Mouse (Mus musculus): ENCODE measurements at regions not wholly inside any gene's neighbourhood (a gene's known extent, or its start where the extent isn't known, plus 50 kb on each side); places are given as distances from the start of the nearest gene placed in this dataset.

- DNase-seq (ENCODE audit: low spot score in 2 of 2): no peak
These were observed 200.2 kb downstream of the Adra2a start for GRCm38 (mm10) chr19:54244176-54244575.

GRCm38 (mm10) chr19:54248256-54248936 is 204.4 kb downstream of the Adra2a start:
- no peak for DNase-seq (ENCODE audit: low spot score in 2 of 2)

- DNase-seq (ENCODE audit: low spot score in 2 of 2): no peak
These were observed 208.3 kb downstream of the Adra2a start for GRCm38 (mm10) chr19:54252145-54252664.

DNA sequence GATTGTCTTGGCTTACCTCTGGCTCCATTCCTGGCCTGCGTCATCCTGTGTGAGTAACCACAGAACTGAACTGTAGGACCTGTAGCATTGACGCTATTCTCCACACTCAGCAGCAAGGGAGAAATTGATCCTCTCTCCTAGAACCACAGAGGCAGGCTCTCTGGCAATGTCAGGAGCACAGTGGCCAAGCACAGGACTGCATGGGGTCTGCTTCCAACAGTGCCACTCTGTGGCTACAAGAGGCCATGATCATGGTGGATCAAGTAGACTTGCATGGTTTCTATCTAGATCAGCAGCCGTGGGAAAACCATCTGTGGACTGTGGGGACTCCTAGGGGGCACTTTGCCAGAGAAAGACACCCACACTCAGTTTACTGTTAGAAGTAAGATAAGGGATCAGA is 213.9 kb downstream of the Adra2a start:
- no peak for DNase-seq (ENCODE audit: low spot score in 2 of 2)

DNA sequence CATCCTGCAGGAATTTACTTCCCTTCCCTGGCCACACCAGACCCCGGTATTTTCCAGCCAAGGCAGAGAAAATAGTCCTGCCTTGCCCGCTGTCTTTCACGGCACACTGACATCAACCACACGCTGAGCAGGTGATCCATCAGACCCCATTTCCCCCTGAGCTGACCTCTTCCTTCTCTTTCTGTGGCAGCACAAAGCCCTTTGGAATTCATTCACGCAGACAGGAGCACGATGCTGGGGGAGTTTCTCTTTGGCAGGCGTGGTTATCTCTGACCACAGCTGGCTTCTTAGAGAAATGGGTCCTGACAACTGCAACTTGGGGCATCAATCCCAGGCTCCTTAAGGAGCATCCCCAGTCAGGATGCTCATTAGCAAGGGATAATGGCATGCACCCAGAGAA is 215.2 kb downstream of the Adra2a start:
- no peak for DNase-seq (ENCODE audit: low spot score in 2 of 2)

DNA sequence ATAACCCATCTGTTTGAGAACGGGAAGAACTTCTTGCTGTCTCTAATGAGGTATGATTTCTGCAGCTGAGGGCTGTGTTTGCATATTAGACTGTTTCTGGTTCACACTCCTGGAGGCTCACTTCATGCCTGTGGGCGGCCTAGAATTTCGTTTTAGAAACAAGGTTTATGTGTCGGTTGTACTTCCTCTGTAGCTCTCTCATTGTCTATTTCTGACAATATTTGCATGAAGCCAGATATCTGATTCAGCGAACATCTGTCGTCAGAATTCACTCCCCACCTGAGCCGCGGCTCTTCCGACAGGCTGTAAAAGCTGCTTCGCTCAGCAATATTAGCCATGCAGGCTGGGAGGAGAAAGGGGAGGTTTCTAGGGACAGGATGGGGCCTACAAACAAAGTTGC is 233.4 kb downstream of the Adra2a start:
- DNase-seq (ENCODE audit: low spot score in 2 of 2): no peak

DNA sequence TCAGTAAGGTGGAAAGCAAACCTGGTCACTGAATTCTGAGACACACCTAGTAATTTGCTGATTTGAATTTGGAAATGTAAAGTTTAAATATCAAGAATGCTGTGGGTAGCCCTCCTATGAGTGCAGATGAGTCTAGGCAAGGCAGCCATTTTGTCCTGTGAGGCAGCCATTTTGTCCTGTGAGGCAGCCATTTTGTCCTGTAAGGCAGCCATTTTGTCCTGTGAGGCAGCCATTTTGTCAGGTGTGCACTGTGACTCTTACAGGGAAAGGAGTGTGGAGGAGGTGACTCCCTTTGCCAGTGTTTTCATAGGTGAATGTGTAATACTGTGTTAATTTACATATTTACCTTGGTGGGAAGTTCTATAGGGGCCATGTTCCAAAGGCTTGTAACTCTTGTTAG is 241.5 kb downstream of the Adra2a start:
- no peak for DNase-seq (ENCODE audit: low spot score in 2 of 2)

DNA sequence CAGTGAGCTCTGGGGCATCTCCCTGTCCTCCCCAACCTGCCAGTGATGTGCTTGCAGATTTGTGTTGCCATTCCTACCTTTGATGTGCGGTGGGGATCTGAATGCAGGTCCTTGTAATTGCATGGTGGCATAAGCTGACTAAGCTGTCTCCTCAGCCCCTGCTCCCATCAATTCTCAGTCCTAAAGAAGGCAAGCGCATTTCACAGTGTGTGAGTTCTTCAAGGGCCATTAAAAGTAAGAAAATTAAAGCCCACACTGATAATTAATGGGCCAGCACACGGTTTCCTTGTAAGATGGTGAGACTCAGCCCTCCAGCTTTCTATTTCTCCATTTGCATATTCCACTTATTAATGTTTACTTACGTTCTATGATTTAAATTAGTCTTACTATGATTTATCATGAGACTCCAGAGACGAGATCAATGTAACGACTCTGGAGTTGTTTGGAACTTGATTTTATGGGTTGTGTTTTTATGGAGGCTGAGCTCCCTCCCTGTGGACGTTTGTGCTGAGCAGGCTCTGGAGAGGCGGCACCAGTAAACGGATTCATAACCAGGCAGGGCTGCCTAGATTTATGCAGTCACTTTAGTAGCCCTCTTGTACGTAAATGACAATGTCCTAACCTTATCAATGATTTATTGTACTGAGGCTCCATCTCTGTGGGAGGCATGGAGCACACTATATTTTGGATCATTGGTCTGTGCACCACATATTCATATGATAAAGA is 253.9 kb downstream of the Adra2a start:
- no peak for DNase-seq (ENCODE audit: low spot score in 2 of 2)

GRCm38 (mm10) chr19:54311289-54311688 is 267.3 kb downstream of the Adra2a start:
- no peak for DNase-seq (ENCODE audit: low spot score in 2 of 2)

DNA sequence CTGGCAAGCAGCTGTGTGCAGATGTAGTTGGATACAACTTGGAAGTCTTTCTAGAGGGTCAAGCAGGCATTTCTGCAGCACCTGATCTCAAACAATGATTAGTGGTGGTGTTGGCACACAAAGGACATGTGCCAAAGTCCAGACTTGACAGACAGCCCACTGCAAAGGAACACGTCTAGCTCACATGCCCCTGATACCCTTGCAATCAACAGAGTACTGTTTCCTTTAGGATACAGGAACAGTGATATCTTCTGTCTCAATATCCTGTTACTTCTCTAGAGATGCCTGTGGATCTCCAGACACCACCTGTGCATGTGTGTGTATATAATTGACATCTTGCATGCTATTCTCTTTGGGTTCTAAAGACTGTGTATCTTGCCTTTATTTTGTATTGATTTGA is 267.8 kb downstream of the Adra2a start:
- no peak for DNase-seq (ENCODE audit: low spot score in 2 of 2)

DNA sequence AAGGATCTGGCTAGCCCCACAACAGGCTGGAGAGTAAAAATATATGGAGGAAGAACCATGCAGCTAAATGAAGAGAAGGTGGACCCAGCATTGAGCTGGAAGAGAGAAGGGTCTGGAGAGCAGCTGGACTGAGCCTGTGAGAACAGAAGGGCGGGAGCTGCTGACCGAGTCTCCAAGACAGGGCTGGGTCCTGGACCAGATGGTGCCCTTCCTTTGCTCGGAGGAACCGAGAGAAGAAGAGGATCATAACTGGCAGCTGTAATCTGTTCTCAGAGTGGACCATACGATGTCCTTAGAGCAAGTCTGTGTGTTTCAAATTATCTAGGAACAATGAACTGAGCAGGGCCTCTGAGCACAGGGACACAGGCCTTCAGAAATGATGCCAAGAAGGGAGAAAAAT is 279.3 kb downstream of the Adra2a start:
- no peak for DNase-seq (ENCODE audit: low spot score in 2 of 2)

GRCm38 (mm10) chr19:54324991-54325390 is 281.0 kb downstream of the Adra2a start:
- DNase-seq (ENCODE audit: low spot score in 2 of 2): no peak

DNA sequence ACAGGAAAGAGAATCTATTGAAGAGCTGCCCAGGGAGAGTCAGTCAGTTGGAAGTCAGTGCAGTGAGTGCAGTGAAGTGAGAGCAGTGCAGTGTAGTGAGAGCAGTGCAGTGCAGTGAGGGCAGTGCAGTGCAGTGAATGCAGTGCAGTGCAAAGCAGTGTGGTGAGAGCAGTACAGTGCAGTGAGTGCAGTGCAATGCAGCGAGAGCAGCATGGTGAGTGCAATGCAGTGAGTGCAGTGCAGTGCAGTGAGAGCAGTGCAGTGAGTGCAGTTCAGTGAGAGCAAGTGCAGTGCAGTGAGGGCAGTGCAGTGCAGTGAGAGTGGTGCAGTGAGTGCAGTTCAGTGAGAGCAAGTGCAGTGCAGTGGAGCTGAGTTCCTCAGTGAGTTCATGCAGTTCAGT is 288.2 kb downstream of the Adra2a start:
- no peak for DNase-seq (ENCODE audit: low spot score in 2 of 2)

DNA sequence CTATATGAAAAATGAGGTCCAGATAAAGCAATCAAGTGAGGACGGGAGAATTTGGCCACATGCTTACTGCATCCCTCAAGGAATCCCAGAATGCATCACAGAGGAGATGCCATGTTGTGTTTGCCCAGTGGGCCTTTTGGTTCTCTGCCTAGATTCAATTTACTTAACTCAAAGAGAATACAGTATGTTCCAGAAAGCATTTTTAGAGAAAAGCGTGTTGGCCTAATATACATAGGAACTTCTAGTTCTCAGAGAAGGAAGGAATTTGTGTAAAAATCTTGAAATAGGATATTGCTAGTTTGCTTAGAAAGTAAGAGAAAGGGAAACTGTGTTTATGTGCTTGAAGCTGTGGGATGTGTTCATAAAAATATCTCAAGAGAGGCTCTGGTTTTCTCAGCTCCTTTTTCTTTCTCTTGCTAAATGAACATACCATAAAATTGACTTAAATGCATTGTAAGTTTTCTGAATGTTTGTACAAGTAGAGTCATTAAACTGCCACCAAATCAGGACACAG is 296.9 kb downstream of the Adra2a start:
- no peak for DNase-seq (ENCODE audit: low spot score in 2 of 2)

DNA sequence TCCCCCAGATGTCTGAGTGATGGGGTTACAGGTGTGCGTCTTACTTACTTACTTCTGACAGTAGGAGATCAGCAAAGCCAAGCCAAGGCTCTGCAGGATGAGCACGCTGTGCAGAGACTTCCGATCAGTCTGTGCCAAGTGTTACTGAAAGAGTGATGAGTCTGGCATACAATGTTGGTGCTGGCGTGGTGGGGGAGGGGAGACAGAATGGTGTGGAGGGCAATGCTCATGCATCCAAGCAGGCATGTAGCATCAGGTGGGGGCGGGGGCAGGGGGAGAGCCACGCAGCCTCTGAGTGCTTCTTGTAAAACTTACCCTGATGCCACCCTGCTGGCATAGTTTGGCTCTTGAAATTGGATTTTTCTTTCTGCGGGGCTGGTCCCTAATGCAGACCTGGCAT is 315.8 kb downstream of the Adra2a start:
- no peak for DNase-seq (ENCODE audit: low spot score in 2 of 2)

- no peak for DNase-seq (ENCODE audit: low spot score in 2 of 2)
These were observed 316.7 kb downstream of the Adra2a start for GRCm38 (mm10) chr19:54360660-54361059.

DNA sequence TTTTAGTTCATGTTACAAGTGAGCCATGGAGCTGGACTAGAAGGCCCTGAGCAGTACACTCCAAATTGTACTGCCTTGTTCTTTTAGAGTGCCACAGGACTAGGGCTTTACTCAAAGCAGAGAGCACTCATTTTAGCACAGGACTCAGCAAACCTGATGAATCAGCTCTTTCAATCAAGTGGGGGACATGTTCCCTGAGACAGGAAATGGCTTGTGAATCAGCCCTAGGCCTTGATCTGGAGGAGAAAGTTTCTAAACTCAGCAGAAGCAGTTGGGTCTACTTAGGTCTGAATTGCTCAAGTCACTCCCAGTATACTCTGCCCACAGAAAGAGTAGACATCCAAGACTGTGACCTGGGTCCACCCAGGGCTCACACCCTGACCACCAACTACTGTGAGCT is 341.1 kb downstream of the Adra2a start:
- no peak for DNase-seq (ENCODE audit: low spot score in 2 of 2)

GRCm38 (mm10) chr19:54391406-54391805 is 347.5 kb downstream of the Adra2a start:
- no peak for DNase-seq (ENCODE audit: low spot score in 2 of 2)

DNA sequence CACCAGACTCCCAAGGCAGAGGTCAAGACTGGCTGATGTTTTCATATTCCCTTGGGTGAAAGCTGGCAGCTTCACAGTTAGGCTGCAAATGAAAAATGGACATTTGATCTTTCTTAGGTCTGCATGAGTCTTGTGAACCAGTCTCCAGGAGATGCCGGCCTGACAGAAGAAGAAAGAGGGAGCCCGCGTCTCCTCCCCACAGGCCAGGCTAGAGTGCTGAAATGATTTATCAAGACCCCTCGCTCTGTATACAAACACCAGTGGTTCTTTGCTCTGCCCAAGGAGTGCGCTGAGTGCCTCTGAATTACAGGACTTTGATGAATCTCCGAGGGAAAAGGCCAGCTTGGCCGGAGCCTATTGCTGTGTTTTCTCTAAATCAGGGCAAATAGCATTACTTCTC is 355.7 kb downstream of the Adra2a start:
- DNase-seq (ENCODE audit: low spot score in 2 of 2): no peak

- DNase-seq (ENCODE audit: low spot score in 2 of 2): no peak
These were observed 364.0 kb downstream of the Adra2a start for GRCm38 (mm10) chr19:54407904-54408303.

GRCm38 (mm10) chr19:54429062-54429461 is 385.1 kb downstream of the Adra2a start:
- no peak for DNase-seq (ENCODE audit: low spot score in 2 of 2)

GRCm38 (mm10) chr19:54440713-54441112 is 396.8 kb downstream of the Adra2a start:
- DNase-seq (ENCODE audit: low spot score in 2 of 2): no peak
